Mouse (Mus musculus) retina, postnatal 7 days (tissue): Measurements from ENCODE around the gene Armh3.

Experiments used
- DNase-seq: peaks from one replicate; pipeline ENCODE4 v3.0.0-alpha.2; 2012; ENCODE audit warnings: low read depth, low spot score

Gene Armh3

GRCm38 (mm10) chr19:45991171-45991570 is 7.1 kb downstream of the Armh3 start:
- no peak for DNase-seq

DNA sequence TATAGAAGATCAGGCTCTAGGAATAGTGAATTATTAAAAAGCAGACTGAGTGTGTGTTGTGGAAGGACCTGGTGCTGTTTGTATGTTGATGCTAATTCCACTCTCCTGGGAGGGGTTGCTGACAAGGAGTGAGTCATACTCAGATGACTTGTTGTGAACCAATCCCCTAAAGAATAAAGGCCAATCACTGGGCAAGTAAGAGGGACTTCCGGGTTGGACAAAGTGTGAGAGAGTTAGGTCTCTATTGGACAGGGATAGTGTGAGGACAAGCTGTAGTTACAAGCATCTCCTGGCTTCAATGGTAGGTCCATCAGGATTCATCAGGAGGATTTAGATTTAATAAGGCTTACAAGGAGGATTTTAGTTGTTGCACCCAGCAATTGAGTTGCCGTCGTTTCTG is 10.1 kb downstream of the Armh3 start:
- DNase-seq = no peak

- no peak for DNase-seq
These were observed 13.9 kb downstream of the Armh3 start for GRCm38 (mm10) chr19:45984379-45984778.

- DNase-seq = no peak
These were observed 37.5 kb downstream of the Armh3 start for GRCm38 (mm10) chr19:45960770-45961169.

GRCm38 (mm10) chr19:45956736-45957135 is 41.6 kb downstream of the Armh3 start:
- DNase-seq = no peak

DNA sequence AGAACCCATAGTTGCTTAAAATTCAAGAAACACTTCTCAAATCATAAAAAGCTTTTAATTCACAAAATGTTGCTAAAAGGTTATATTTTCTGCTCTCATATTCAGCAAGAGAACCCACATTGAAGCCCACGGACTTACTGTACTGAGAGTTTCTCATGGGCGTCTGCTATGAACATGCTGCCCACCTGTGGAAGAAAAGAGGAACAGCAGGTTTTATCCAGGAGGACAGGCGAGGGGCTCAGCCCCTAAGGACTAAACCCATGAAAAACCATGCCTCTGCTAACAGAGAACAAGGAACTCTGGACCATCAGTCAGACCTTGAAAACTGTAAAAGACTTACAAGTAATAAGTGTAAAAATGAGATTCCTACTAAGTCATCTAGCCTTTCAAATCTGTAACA is 45.0 kb downstream of the Armh3 start:
- peak; percentile 32 for DNase-seq

GRCm38 (mm10) chr19:45949236-45949635 is 49.1 kb downstream of the Armh3 start:
- DNase-seq = no peak

GRCm38 (mm10) chr19:45947764-45948163 is 50.5 kb downstream of the Armh3 start:
- DNase-seq = no peak

- DNase-seq = no peak
These were observed 51.0 kb downstream of the Armh3 start for GRCm38 (mm10) chr19:45947286-45947685.

DNA sequence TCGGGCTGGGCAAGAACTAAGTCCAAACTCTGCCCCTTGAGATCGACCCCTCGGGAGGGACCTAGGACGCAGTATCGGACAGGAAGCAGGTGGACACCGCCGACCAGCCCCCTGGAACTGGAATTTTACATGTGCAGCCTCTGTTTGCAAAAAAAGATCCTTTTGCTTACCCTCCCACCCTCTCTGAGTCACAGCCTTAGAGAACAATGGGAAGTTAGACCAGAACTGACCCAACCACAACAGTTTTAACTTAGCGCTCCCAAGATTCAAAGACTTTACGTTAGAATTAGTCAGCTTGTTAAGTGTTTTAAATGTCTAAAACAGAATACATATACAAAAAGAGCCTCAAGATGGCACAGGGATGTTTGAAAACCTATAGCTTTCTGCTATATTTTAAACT is 51.7 kb downstream of the Armh3 start:
- no peak for DNase-seq

DNA sequence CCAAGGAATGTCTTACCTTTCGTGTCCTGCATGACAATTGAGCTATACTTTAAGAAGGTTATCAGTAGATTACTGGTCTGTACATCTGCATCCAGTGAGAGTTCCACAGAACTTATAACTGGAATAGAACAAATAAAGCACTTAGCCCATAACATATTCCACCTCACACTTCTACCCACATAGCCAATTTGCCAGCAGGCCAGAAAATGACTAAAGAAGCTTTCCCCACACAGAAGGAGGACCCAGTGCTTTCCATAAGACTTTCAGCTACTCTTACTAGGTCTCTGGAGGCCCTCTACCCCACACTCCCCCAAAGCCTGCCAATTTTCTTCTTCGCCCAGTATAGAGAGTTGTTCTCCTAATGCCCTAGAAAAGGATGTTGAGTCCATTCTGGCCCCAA is 52.3 kb downstream of the Armh3 start:
- no peak for DNase-seq

GRCm38 (mm10) chr19:45943758-45944157 is 54.5 kb downstream of the Armh3 start:
- DNase-seq = no peak

GRCm38 (mm10) chr19:45938064-45938463 is 60.2 kb downstream of the Armh3 start:
- DNase-seq = no peak

- no peak for DNase-seq
These were observed 60.8 kb downstream of the Armh3 start for GRCm38 (mm10) chr19:45937530-45937929.

DNA sequence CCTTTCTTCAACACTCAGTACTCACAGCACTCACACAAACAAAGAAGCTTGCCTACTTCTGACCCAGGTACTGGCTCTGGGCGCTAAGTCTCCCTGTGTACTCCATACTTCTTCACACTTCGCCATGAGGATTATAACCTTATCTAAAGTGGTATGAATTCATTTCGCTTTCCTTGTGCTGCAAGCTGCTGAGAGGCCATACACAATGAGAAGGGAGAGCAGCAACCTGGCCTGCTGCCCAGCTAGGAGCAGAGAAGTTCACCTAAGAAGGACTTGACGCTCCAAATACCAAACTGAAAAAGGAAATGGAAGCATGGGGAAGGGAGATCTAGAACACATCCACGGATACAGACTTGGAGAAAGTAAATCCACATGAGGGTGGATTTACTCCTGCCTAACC is 71.1 kb downstream of the Armh3 start:
- DNase-seq = no peak

DNA sequence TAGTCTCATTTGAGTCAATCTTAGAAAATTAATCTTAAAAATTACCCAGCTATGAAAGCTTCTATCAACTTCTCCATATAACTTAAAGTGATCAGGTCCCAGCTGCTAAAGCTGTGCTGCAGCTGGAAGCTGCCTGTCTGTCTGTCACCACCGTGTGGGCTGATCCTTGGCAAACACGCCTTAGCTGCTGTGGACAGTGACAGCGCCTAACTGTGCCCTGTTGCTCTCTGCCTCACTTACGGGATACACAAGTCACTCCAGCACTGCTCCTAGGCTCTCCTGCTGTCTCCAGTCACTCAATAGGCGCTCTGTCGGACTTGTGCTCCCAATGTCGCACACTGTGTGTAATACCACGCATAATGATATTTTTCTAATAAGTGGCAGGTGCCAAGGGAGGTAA is 71.9 kb downstream of the Armh3 start:
- no peak for DNase-seq

- no peak for DNase-seq
These were observed 77.8 kb downstream of the Armh3 start for GRCm38 (mm10) chr19:45920299-45921090.

DNA sequence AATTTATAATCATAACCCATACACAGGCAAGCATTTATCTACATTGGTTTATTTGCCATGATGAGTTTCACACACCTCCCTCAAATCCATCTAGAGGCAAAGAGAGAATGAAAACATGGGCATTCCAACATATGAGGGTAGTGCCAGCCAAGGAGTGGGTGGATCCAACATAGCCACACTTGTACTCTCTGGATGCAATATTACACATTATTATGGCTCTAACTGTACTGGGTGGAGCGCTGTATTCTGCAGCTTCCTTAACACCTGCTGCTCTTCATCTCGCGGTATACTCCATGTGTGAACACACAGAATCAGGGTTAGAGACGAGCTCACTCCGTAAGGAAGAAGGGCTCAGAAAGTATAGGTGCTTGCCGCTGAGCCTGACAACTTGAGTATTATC is 79.9 kb downstream of the Armh3 start:
- no peak for DNase-seq

GRCm38 (mm10) chr19:45917856-45918255 is 80.4 kb downstream of the Armh3 start:
- DNase-seq = no peak

DNA sequence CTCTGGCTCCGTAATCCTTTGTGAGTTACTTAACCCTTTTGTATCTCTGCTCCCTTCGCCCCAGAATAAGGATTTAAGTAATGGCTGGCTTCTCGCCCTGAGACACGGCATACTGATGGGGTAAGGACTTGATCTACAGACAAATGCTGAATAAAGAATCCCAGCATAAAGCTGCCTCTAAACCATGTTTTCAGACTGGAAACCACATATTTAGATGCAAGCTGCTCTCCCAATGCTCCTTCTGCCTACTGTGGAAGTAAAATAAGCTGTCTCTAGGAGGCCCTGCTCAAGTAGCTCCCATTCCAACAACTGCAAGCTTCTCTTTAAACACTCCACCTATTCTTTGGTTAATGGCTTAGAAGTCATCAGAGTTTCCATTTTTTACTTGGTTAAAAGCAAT is 81.8 kb downstream of the Armh3 start:
- DNase-seq = no peak

DNA sequence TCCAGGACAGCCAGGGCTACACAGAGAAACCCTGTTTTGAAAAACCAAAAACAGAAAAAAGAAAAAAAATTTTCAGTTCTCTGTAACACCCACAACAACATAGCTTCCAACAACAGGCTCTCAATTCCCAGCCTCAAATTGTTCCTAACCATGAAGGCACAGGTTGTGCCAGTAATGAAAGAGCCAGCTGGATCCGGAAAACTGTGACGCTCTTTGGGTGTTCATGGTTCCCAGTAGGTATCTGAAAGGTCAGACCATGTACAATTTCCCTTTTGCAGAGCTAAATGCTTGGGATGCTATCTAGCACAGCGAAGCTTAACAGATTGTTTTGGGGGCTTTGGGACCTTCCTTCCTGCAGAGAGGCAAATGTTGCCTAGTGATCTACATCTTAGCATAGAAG is 82.3 kb downstream of the Armh3 start:
- no peak for DNase-seq

DNA sequence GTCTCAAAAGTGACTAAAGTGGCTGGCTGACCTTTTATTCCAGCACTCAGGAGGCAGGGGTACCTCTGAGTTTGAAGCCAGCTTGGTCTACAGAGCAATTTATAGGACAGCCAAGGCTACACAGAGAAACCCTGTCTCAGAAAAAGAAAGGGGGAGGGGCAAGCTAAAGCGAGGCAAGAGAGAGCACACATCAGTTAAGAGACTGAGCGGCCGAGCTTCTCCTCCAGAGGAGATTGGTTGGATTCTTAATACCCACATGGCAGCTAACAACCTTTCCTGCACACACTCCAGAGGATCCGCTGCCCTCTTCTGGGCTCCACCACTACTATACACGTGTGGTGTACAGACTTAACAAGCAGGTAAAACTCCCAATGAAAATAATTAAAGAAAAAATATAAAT is 85.3 kb downstream of the Armh3 start:
- DNase-seq = no peak

DNA sequence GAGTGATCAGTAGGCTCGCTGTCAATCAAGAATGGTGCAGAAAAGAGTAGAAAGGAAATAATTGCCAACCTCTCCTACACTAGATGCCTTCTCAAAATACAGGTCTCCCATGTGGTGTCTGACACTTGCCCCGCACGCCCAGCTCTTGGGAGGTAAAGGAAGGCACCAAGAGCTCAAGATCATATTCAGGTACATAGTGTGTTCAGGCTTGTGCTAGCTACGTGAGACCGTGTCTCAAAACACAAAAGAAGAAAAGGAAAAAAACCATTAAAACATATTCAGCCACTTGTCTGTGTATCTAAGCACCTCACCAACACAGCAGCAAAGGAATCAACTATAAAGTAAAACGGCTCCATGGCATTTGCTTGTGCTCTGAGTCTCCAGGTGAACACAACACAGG is 85.9 kb downstream of the Armh3 start:
- no peak for DNase-seq
